Mouse (Mus musculus) intestine, postnatal 0 days (tissue): ENCODE results near the gene Nit2. TPM values are rescaled to one million over a fixed set of nuclear protein-coding genes. Genes with fewer than 3 reads are reported as not detected.

Experiments
- ATAC-seq: fragments of 200-750 bp; cut with Nextera tagmentation; 2 replicates; pipeline ENCODE4 v1.8.0; 2017; ENCODE audit warnings: mild to moderate bottlenecking, moderate TSS enrichment, moderate library complexity
- H3K27ac ChIP-seq: fragments of 300-500 bp; sonication (generic); 2 replicates; pipeline ENCODE4 v1.5.1; 2014; ENCODE audit warnings: mild to moderate bottlenecking, low read depth, low read length, moderate library complexity
- H3K27me3 ChIP-seq: fragments of 300-500 bp; sonication (generic); replicated peaks from 2 replicates; pipeline ENCODE4 v1.6.1; 2014; ENCODE audit warnings: low read length, mixed read lengths; ENCODE audit not compliant: control insufficient read depth, insufficient read depth
- H3K36me3 ChIP-seq: fragments of 300-500 bp; sonication (generic); 2 replicates; pipeline ENCODE4 v1.6.1; 2014; ENCODE audit warnings: mild to moderate bottlenecking, moderate library complexity; ENCODE audit not compliant: control insufficient read depth, insufficient read depth
- H3K4me1 ChIP-seq: fragments of 300-500 bp; sonication (generic); replicated peaks from 2 replicates; pipeline ENCODE4 v1.6.1; 2014; ENCODE audit warnings: antibody characterized with exemption, low read length, mixed read lengths; ENCODE audit not compliant: control insufficient read depth, insufficient read depth
- H3K4me2 ChIP-seq: fragments of 300-500 bp; sonication (generic); replicated peaks from 2 replicates; pipeline ENCODE4 v1.6.1; 2014; ENCODE audit warnings: low read depth, mild to moderate bottlenecking, moderate library complexity
- H3K4me3 ChIP-seq: fragments of 300-500 bp; sonication (generic); 2 replicates; pipeline ENCODE4 v1.5.1; 2014; ENCODE audit warnings: low read depth, low read length
- H3K9ac ChIP-seq: fragments of 300-500 bp; sonication (generic); 2 replicates; pipeline ENCODE4 v1.6.1; 2014; ENCODE audit warnings: mild to moderate bottlenecking, low read depth, low read length
- H3K9me3 ChIP-seq: fragments of 300-500 bp; sonication (generic); 2 replicates; pipeline ENCODE4 v1.6.1; 2016; ENCODE audit warnings: mixed run types; ENCODE audit not compliant: control insufficient read depth
- CTCF ChIP-seq: sonication (generic); IDR thresholded peaks from 2 replicates; pipeline ENCODE4 v1.5.1; 2016; ENCODE audit warnings: low read depth, mild to moderate bottlenecking, control low read depth, antibody characterized with exemption, moderate library complexity
- WGBS: fragments of 180-500 bp; shearing (Covaris S2); extraction: QIAGEN DNeasy Blood & Tissue Kit; methylation state at CpG from one replicate; pipeline ENCODE4 v1.1.7; 2014; 5-methylcytosine and 5-hydroxymethylcytosine counted together
- polyA plus RNA-seq: library from polyadenylated mRNA; unstranded; fragments of >200 nt; fragmentation: Nextera tagmentation; extraction: Ambion mirVana; gene quantifications from 2 replicates; pipeline ENCODE4 v1.2.1, GENCODE M21; 2015

Nit2 gene
- polyA plus RNA-seq, 1 experiment from 2014 or later, result 46.2 TPM

GRCm38 (mm10) chr16:57157076-57157475, 10.1 kb downstream of the Nit2 start:
- Histone ChIP-seq H3K27ac (no peak overlapping the region), H3K4me2 (no peak overlapping the region), H3K27me3 (no peaks in the 10 kb centered on the region), H3K4me3 (no peak overlapping the region), H3K9ac (no peak overlapping the region), H3K36me3 (peaks cover 62% of the 10 kb centered on the region), H3K4me1 (no peaks in the 10 kb centered on the region), H3K9me3 (no peaks in the 10 kb centered on the region)
- 90% methylated on average over 4 of the region's 4 CpGs for WGBS
- no peak for ATAC-seq
- no peak for TF ChIP-seq CTCF

GRCm38 (mm10) chr16:57155899-57156298, 11.2 kb downstream of the Nit2 start:
- Histone ChIP-seq H3K4me3 (no peak overlapping the region), H3K27me3 (no peaks in the 10 kb centered on the region), H3K9ac (no peak overlapping the region), H3K4me1 (no peaks in the 10 kb centered on the region), H3K36me3 (peaks cover 51% of the 10 kb centered on the region), H3K4me2 (no peak overlapping the region), H3K9me3 (no peaks in the 10 kb centered on the region), H3K27ac (no peak overlapping the region)
- no peak for TF ChIP-seq CTCF
- 0 out of 2 replicates have a peak, but pooled peaks have one; percentile 18 for ATAC-seq

- H3K9me3 ChIP-seq, result no peaks in the 10 kb centered on the region
- peaks cover 40% of the 10 kb centered on the region for H3K36me3 ChIP-seq
- H3K4me3 ChIP-seq, result no peak overlapping the region
- TF ChIP-seq CTCF, result no peak
- H3K9ac ChIP-seq, result no peak overlapping the region
- H3K27me3 ChIP-seq, result no peaks in the 10 kb centered on the region
- peak; percentile 82 for ATAC-seq
- no peaks in the 10 kb centered on the region for H3K4me1 ChIP-seq
- 61% methylated on average over 4 of the region's 4 CpGs for WGBS
- 0 out of 2 replicates have a peak overlapping the region, but pooled peaks have one; percentile 0 for H3K27ac ChIP-seq
- H3K4me2 ChIP-seq, result no peak overlapping the region
Measured at GRCm38 (mm10) chr16:57151437-57151836, 15.7 kb downstream of the Nit2 start.

- Histone ChIP-seq H3K27ac (no peak overlapping the region), H3K27me3 (no peaks in the 10 kb centered on the region), H3K9me3 (no peaks in the 10 kb centered on the region), H3K4me1 (no peaks in the 10 kb centered on the region), H3K4me2 (no peak overlapping the region), H3K36me3 (peaks cover 29% of the 10 kb centered on the region), H3K9ac (no peak overlapping the region), H3K4me3 (no peak overlapping the region)
- no peak for TF ChIP-seq CTCF
- no peak for ATAC-seq
- WGBS, result 85% methylated on average over 5 of the region's 5 CpGs
Measured at GRCm38 (mm10) chr16:57144741-57145140, 22.4 kb downstream of the Nit2 start.

- no peak for ATAC-seq
Measured at GRCm38 (mm10) chr16:57133611-57134010, 33.5 kb downstream of the Nit2 start.

GRCm38 (mm10) chr16:57132326-57132725, 34.8 kb downstream of the Nit2 start:
- no peak overlapping the region for H3K4me3 ChIP-seq
- H3K4me1 ChIP-seq, result peaks cover 11% of the 10 kb centered on the region
- no peak overlapping the region for H3K9ac ChIP-seq
- no peak overlapping the region for H3K27ac ChIP-seq
- H3K4me2 ChIP-seq, result no peak overlapping the region
- H3K36me3 ChIP-seq, result peaks cover 26% of the 10 kb centered on the region; the same call in 1 of the 2 replicates
- no peaks in the 10 kb centered on the region for H3K9me3 ChIP-seq
- H3K27me3 ChIP-seq, result no peaks in the 10 kb centered on the region
- ATAC-seq, result no peak
- WGBS, result 27% methylated on average over 1 of the region's 1 CpGs
- no peak for TF ChIP-seq CTCF

More at GRCm38 (mm10) chr16:57133611-57134010, 33.5 kb downstream of the Nit2 start:
- H3K4me3 ChIP-seq, result no peak overlapping the region
- H3K36me3 ChIP-seq, result peaks cover 32% of the 10 kb centered on the region; the same call in 1 of the 2 replicates
- no peaks in the 10 kb centered on the region for H3K9me3 ChIP-seq
- 86% methylated on average over 6 of the region's 6 CpGs for WGBS
- H3K27me3 ChIP-seq, result no peaks in the 10 kb centered on the region
- no peak overlapping the region for H3K27ac ChIP-seq
- no peak overlapping the region for H3K4me2 ChIP-seq
- no peak overlapping the region for H3K9ac ChIP-seq
- TF ChIP-seq CTCF, result no peak
- peaks cover 11% of the 10 kb centered on the region; the same call in 1 of the 2 replicates for H3K4me1 ChIP-seq

- H3K36me3 ChIP-seq, result peaks cover 21% of the 10 kb centered on the region; the same call in 1 of the 2 replicates
- H3K4me1 ChIP-seq, result peaks cover 11% of the 10 kb centered on the region
- no peak overlapping the region for H3K27ac ChIP-seq
- no peaks in the 10 kb centered on the region for H3K27me3 ChIP-seq
- 78% methylated on average over 4 of the region's 4 CpGs for WGBS
- no peak for TF ChIP-seq CTCF
- no peaks in the 10 kb centered on the region for H3K9me3 ChIP-seq
- H3K4me3 ChIP-seq, result no peak overlapping the region
- H3K9ac ChIP-seq, result no peak overlapping the region
- H3K4me2 ChIP-seq, result no peak overlapping the region
- no peak for ATAC-seq
Measured at GRCm38 (mm10) chr16:57131544-57131943, 35.6 kb downstream of the Nit2 start.
